Mouse (Mus musculus) ES-Bruce4 (cell line): Measurements from ENCODE around the gene Tmbim1. TPM values are rescaled to one million over a fixed set of nuclear protein-coding genes. Genes with fewer than 3 reads are reported as not detected.
"Not testable (repeated sequence)": the region's sequence is repeated elsewhere in the genome, so short reads cannot be mapped to it uniquely, and the experiment has no call there.

Experiments
- H3K27ac ChIP-seq: 2 replicates; pipeline ENCODE4 v1.5.1; 2012; ENCODE audit warnings: low read length, inconsistent platforms; ENCODE audit not compliant: insufficient read depth
- H3K27me3 ChIP-seq: 2 replicates; pipeline ENCODE4 v1.6.1; 2012; ENCODE audit warnings: mild to moderate bottlenecking, low read length, inconsistent platforms; ENCODE audit not compliant: control insufficient read depth, poor library complexity, insufficient read depth, severe bottlenecking
- H3K36me3 ChIP-seq: 2 replicates; pipeline ENCODE4 v1.6.1; 2012; ENCODE audit warnings: inconsistent platforms, mild to moderate bottlenecking, low read length, moderate library complexity; ENCODE audit not compliant: control insufficient read depth, poor library complexity, insufficient read depth, severe bottlenecking
- H3K4me1 ChIP-seq: one replicate; pipeline ENCODE4 v1.8.1; 2011; ENCODE audit warnings: low read length; ENCODE audit not compliant: control insufficient read depth, insufficient read depth
- H3K4me3 ChIP-seq: 2 replicates; pipeline ENCODE4 v1.5.1; 2011; ENCODE audit warnings: low read depth, mild to moderate bottlenecking, low read length
- H3K9ac ChIP-seq: 2 replicates; pipeline ENCODE4 v1.6.1; 2012; ENCODE audit warnings: low read depth, mild to moderate bottlenecking, inconsistent platforms; ENCODE audit not compliant: poor library complexity, severe bottlenecking
- H3K9me3 ChIP-seq: replicated peaks from 2 replicates; pipeline ENCODE4 v1.6.1; 2012; ENCODE audit warnings: mild to moderate bottlenecking, low read length, inconsistent platforms; ENCODE audit not compliant: control insufficient read depth, poor library complexity, insufficient read depth, severe bottlenecking
- CTCF ChIP-seq: IDR thresholded peaks from one replicate; pipeline ENCODE4 v1.8.1; 2011; ENCODE audit warnings: low read depth, low read length
- EP300 ChIP-seq: IDR thresholded peaks from 2 replicates; pipeline ENCODE4 v1.6.1; 2011; ENCODE audit warnings: low read depth, low read length; ENCODE audit not compliant: insufficient read depth
- POLR2A ChIP-seq: IDR thresholded peaks from one replicate; pipeline ENCODE4 v1.8.1; 2011; ENCODE audit warnings: low read length; ENCODE audit not compliant: insufficient read depth
- polyA plus RNA-seq: library from polyadenylated mRNA; stranded (reverse); fragments of >200 nt; gene quantifications from 2 replicates; pipeline ENCODE4 v1.2.4, GENCODE M21; 2011; ENCODE audit warnings: low read depth; ENCODE audit not compliant: missing spikeins, insufficient read depth, insufficient read length

Gene Tmbim1
- polyA plus RNA-seq, 1 experiment: 58.8 TPM

DNA sequence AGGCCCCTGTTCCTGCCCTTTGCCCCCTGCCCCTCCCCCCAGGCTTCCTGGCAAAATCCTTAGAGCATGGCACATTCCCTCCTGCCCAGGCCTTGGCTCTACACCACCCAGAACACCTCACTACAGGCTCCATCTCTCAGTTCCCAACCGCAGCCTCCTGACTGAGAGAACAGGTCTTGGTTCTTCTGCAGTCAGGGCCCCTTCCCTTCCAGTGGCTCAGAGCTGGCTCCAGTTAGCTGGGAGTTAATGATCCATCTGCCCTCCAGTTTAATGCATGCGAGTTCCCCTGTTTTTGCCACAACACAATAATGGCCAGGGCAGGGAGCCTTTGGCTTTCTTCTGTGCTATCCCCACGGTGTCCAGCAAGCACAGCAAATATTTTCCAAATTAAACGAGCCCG, 37.7 kb upstream of the Tmbim1 start:
- no peak for TF ChIP-seq CTCF
- TF ChIP-seq POLR2A: no peak
- no peak for TF ChIP-seq EP300
- Histone ChIP-seq H3K9me3 (no peaks in the 10 kb centered on the region), H3K4me1 (peaks cover 4% of the 10 kb centered on the region), H3K27me3 (no peaks in the 10 kb centered on the region), H3K36me3 (no peaks in the 10 kb centered on the region), H3K27ac (no peak overlapping the region), H3K9ac (no peak overlapping the region), H3K4me3 (no peak overlapping the region)

GRCm38 (mm10) chr1:74342308-74342707, 36.9 kb upstream of the Tmbim1 start:
- Histone ChIP-seq H3K36me3 (no peaks in the 10 kb centered on the region), H3K4me1 (peaks cover 11% of the 10 kb centered on the region), H3K27ac (no peak overlapping the region), H3K27me3 (no peaks in the 10 kb centered on the region), H3K4me3 (no peak overlapping the region), H3K9ac (no peak overlapping the region), H3K9me3 (no peaks in the 10 kb centered on the region)
- TF ChIP-seq EP300 (no peak), POLR2A (no peak), CTCF (no peak)

- H3K27me3 ChIP-seq: no peaks in the 10 kb centered on the region
- H3K36me3 ChIP-seq: no peaks in the 10 kb centered on the region
- H3K9ac ChIP-seq: no peak overlapping the region
- H3K27ac ChIP-seq: no peak overlapping the region
- H3K4me1 ChIP-seq: peaks cover 13% of the 10 kb centered on the region
- no peaks in the 10 kb centered on the region for H3K9me3 ChIP-seq
- H3K4me3 ChIP-seq: no peak overlapping the region
- TF ChIP-seq EP300: no peak
- TF ChIP-seq POLR2A: no peak
- no peak for TF ChIP-seq CTCF
Measured at GRCm38 (mm10) chr1:74341898-74342297, 36.5 kb upstream of the Tmbim1 start.

DNA sequence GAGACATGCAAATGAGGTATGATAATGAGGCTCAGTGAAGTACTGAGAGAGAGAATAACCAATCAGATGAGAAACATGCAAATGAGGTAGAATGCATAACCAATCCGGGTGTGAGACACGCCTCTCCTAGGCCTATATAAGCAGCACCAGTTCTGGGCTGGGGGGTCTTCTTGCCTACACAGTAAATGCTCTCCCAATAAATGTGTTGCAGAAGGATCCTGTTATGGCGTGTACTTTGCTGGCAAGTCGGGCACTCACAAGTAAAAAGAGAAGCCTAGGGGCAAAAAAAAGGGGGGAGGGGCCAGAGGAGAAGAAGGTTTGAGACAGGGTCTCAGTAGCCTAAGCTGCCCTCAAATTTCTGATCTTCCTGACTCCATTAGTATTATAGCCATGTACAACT, 35.6 kb upstream of the Tmbim1 start:
- peaks cover 13% of the 10 kb centered on the region for H3K4me1 ChIP-seq

DNA sequence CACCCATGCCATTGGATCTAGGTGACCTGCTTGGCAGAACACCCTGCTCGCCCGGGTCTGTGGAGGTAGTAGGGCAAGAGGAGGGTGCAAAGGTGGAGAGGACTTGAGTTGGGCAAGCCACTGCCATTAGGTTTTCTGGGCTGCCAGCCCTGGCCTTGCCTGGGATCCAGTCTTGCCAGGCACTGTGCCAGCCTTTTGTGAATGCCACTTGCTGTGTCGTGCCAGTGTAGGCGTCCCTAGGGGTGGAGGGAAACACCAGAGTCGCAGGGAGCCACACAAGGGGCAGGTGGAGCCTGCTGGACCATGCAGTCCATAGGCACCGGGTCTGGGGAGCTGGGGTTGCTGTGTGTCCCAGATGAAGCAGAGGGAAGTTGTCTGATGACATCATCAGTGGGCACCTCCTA, 34.9 kb upstream of the Tmbim1 start:
- no peak overlapping the region for H3K9ac ChIP-seq
- H3K4me3 ChIP-seq: no peak overlapping the region
- TF ChIP-seq POLR2A (no peak), EP300 (no peak), CTCF (no peak)
- H3K9me3 ChIP-seq: no peaks in the 10 kb centered on the region
- H3K4me1 ChIP-seq: peaks cover 13% of the 10 kb centered on the region
- no peak overlapping the region for H3K27ac ChIP-seq
- no peaks in the 10 kb centered on the region for H3K27me3 ChIP-seq
- no peaks in the 10 kb centered on the region for H3K36me3 ChIP-seq

More for the DNA sequence above, 35.6 kb upstream of the Tmbim1 start:
- not testable (repeated sequence) for H3K4me3 ChIP-seq, H3K36me3 ChIP-seq, H3K9me3 ChIP-seq, H3K9ac ChIP-seq, H3K27ac ChIP-seq, H3K27me3 ChIP-seq

GRCm38 (mm10) chr1:74339917-74340316, 34.5 kb upstream of the Tmbim1 start:
- Histone ChIP-seq H3K4me3 (no peak overlapping the region), H3K36me3 (no peaks in the 10 kb centered on the region), H3K4me1 (peaks cover 15% of the 10 kb centered on the region), H3K9me3 (no peaks in the 10 kb centered on the region), H3K27ac (no peak overlapping the region), H3K27me3 (no peaks in the 10 kb centered on the region), H3K9ac (no peak overlapping the region)
- TF ChIP-seq EP300: no peak
- TF ChIP-seq CTCF: no peak
- no peak for TF ChIP-seq POLR2A
